Mouse (Mus musculus): Measurements from ENCODE around the gene Gstm2. TPM values are rescaled to one million over a fixed set of nuclear protein-coding genes. Genes with fewer than 3 reads are reported as not detected.
"Not testable (repeated sequence)": the region's sequence is repeated elsewhere in the genome, so short reads cannot be mapped to it uniquely, and the experiment has no call there.

The Gstm2 gene
- polyA plus RNA-seq, 2 experiments: 51.0 to 61.0 TPM

DNA sequence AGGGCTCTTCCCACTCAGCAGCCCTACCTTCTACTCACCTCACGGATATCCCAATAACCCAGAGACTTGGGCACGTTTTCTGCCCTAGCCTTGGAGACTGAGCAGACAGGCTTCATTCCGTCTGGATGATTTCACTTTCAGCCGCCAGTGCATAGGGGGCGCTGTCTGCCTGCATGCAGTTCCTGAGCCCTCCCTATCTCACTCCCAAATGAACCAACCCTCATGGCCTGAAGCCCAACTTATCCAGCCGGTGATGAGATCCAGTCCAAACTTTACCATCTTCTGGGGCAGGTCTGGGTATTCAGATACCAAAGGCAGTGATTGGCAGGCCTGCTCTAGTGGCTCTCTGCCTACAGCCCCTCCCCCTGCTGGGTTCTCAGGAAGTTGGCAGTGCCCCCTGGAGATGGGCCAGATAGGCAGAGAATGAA, 32.9 kb downstream of the Gstm2 start:
- Histone ChIP-seq H3K36me3 (ENCODE audit: control insufficient read depth, insufficient read depth, low read length) (no peaks in the 10 kb centered on the region), H3K4me3 (replicated peaks; ENCODE audit: low read length) (no peak overlapping the region), H3K4me1 (ENCODE audit: control insufficient read depth, insufficient read depth, low read length) (no peaks in the 10 kb centered on the region), H3K27me3 (ENCODE audit: control insufficient read depth, insufficient read depth, low read length) (no peaks in the 10 kb centered on the region), H3K9ac (ENCODE audit: low read depth, low read length, severe bottlenecking) (no peak overlapping the region), H3K27ac (replicated peaks; ENCODE audit: low read depth, low read length) (no peak overlapping the region), H3K4me2 (replicated peaks; ENCODE audit: low read depth, low read length, severe bottlenecking) (no peak overlapping the region), H3K9me3 (ENCODE audit: control insufficient read depth, low read length) (no peaks in the 10 kb centered on the region)
- no peak for DNase-seq (ENCODE audit: low spot score)
- TF ChIP-seq POLR2A (IDR thresholded peaks at IDR 0.05; ENCODE audit: borderline replicate concordance, extremely low read depth, insufficient read depth, insufficient read length): no peak
- ATAC-seq (ENCODE audit: low FRiP score, low read depth): no peak
- 26% methylated on average over 6 of the region's 6 CpGs for WGBS

DNA sequence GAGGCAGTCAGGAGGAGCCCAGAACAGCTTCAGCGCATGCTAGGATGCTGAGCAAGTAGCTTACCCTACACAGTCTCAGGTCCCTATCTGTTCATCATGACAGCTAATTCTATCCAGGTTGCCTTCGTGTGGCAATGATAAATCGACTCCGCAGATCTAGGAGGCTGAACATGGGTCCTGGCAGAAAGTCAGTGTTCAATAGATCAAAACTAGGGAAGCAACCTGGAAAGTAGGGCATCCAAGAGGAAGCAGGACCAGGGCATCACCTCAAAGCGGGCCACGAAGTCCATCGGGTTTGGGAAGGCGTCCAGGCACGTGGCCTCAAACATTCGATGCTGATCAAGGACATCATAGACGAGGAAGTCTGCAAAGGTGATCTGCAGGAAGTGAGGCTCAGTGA, 35.7 kb downstream of the Gstm2 start:
- ATAC-seq (ENCODE audit: low FRiP score, low read depth): no peak
- Histone ChIP-seq H3K9me3 (ENCODE audit: control insufficient read depth, low read length) (no peaks in the 10 kb centered on the region), H3K9ac (ENCODE audit: low read depth, low read length, severe bottlenecking) (no peak overlapping the region), H3K27ac (replicated peaks; ENCODE audit: low read depth, low read length) (no peak overlapping the region), H3K27me3 (ENCODE audit: control insufficient read depth, insufficient read depth, low read length) (no peaks in the 10 kb centered on the region), H3K36me3 (ENCODE audit: control insufficient read depth, insufficient read depth, low read length) (no peaks in the 10 kb centered on the region), H3K4me3 (replicated peaks; ENCODE audit: low read length) (no peak overlapping the region), H3K4me1 (ENCODE audit: control insufficient read depth, insufficient read depth, low read length) (no peaks in the 10 kb centered on the region), H3K4me2 (replicated peaks; ENCODE audit: low read depth, low read length, severe bottlenecking) (no peak overlapping the region)
- DNase-seq (ENCODE audit: low spot score): no peak
- TF ChIP-seq POLR2A (IDR thresholded peaks at IDR 0.05; ENCODE audit: borderline replicate concordance, extremely low read depth, insufficient read depth, insufficient read length): no peak
- 85% methylated on average over 11 of the region's 11 CpGs for WGBS

DNA sequence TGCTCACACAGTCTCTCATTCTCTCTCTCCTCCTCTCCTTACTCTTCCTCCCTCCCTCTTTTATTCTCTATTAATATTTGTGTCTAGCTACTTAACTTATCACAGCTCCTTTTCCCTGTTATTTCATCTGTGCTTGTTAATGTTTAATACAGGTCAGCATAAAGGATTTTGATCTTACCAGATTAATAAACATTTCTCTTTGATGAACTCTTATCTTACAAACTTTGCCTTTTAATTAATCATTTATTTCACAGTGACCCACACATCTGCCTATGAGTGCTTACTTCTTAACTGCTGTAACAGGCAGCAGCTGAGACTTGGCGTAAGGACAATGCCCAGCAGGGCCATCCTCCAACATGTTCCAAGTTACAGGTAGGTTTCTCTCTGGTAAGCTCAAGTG, 36.8 kb downstream of the Gstm2 start:
- ATAC-seq (ENCODE audit: low FRiP score, low read depth); H3K4me1 ChIP-seq (ENCODE audit: control insufficient read depth, insufficient read depth, low read length); H3K36me3 ChIP-seq (ENCODE audit: control insufficient read depth, insufficient read depth, low read length); H3K27ac ChIP-seq (replicated peaks; ENCODE audit: low read depth, low read length); H3K9ac ChIP-seq (ENCODE audit: low read depth, low read length, severe bottlenecking); H3K27me3 ChIP-seq (ENCODE audit: control insufficient read depth, insufficient read depth, low read length); DNase-seq (ENCODE audit: low spot score); H3K4me3 ChIP-seq (replicated peaks; ENCODE audit: low read length); H3K9me3 ChIP-seq (ENCODE audit: control insufficient read depth, low read length); H3K4me2 ChIP-seq (replicated peaks; ENCODE audit: low read depth, low read length, severe bottlenecking): not testable (repeated sequence)
- WGBS: 87% methylated on average over 1 of the region's 1 CpGs

DNA sequence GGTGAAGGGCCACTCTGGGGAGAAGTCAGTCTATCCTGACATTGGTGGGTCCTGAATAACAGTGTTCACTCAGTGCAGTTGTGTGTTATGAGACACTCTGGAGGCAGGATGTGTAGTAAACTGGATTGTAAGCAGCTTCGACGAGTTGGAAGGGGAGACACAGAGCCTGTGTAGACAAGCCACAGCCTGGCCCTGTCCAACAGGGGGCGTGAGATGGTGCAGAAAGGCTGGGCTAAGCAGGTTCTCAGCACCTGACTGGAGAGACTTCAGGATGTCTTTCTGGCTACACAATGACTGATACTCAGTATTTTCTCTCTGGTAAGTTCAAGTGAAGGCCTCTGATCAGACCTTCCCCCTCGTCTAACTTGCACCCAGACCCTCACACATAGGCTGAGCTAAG, 40.5 kb downstream of the Gstm2 start:
- TF ChIP-seq POLR2A (IDR thresholded peaks at IDR 0.05; ENCODE audit: borderline replicate concordance, extremely low read depth, insufficient read depth, insufficient read length): no peak
- DNase-seq (ENCODE audit: low spot score) (no peak), ATAC-seq (ENCODE audit: low FRiP score, low read depth) (no peak)
- H3K4me2 ChIP-seq (replicated peaks; ENCODE audit: low read depth, low read length, severe bottlenecking): no peak overlapping the region
- H3K9me3 ChIP-seq (ENCODE audit: control insufficient read depth, low read length): no peaks in the 10 kb centered on the region
- H3K4me3 ChIP-seq (replicated peaks; ENCODE audit: low read length): no peak overlapping the region
- no peak overlapping the region for H3K27ac ChIP-seq (replicated peaks; ENCODE audit: low read depth, low read length)
- 49% methylated on average over 4 of the region's 4 CpGs for WGBS
- H3K27me3 ChIP-seq (ENCODE audit: control insufficient read depth, insufficient read depth, low read length): no peaks in the 10 kb centered on the region
- H3K4me1 ChIP-seq (ENCODE audit: control insufficient read depth, insufficient read depth, low read length): peaks cover 5% of the 10 kb centered on the region
- H3K9ac ChIP-seq (ENCODE audit: low read depth, low read length, severe bottlenecking): no peak overlapping the region
- no peaks in the 10 kb centered on the region for H3K36me3 ChIP-seq (ENCODE audit: control insufficient read depth, insufficient read depth, low read length)

DNA sequence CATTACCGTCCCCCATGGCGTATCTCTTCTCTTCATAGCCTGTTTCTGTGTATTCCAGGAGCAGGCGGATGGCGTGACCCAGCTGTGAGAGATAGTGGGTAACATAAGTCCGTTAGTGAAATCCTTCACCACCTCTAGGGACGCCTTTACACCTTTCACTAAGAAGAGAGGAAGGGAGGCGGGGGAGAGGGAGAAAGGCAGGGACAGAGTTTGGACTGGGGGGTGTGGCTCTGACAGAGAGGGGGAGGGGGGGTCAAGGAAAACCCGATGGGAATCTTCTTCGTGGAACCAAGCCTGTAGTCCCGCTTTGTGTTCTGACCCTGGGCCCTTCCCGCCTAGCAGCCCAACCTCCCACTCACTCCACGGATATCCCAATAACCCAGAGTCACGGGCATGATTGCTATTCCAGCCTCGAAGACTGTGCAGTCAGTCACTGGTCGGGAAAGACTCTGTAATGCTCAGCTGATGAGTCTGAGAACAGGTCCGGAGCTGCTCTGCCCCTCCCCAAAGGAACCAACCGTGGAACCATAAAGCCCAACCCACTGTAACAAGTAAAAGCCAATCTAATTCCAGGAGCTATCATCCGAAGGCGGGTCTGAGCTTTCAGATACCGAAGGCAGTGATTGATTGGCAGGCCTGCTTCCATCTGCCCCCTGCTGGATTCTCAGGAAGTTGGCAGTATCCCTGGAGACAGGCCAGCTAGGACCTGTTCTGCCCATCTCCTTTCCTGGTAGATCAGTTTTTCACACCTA, 42.8 kb downstream of the Gstm2 start, which contains the start of gene Gstm6:
Gene Gstm6 (minus strand): TSS at position 511 of the 752 bp plus-strand sequence.
- Histone ChIP-seq H3K4me3 (replicated peaks; ENCODE audit: low read length) (peak within 1 kb of the TSS; percentile 31), H3K27ac (replicated peaks; ENCODE audit: low read depth, low read length) (no peak within 1 kb of the TSS), H3K36me3 (ENCODE audit: control insufficient read depth, insufficient read depth, low read length) (no peaks in the 10 kb centered on the region), H3K27me3 (ENCODE audit: control insufficient read depth, insufficient read depth, low read length) (no peaks in the 10 kb centered on the region), H3K4me2 (replicated peaks; ENCODE audit: low read depth, low read length, severe bottlenecking) (peak within 1 kb of the TSS; percentile 46), H3K9ac (ENCODE audit: low read depth, low read length, severe bottlenecking) (0 out of 2 replicates have a peak within 1 kb of the TSS, but pooled peaks have one; percentile 21), H3K9me3 (ENCODE audit: control insufficient read depth, low read length) (no peaks in the 10 kb centered on the region), H3K4me1 (ENCODE audit: control insufficient read depth, insufficient read depth, low read length) (peaks cover 5% of the 10 kb centered on the region)
- no peak for TF ChIP-seq POLR2A (IDR thresholded peaks at IDR 0.05; ENCODE audit: borderline replicate concordance, extremely low read depth, insufficient read depth, insufficient read length)
- 12% methylated on average over 20 of the region's 20 CpGs for WGBS
- DNase-seq (ENCODE audit: low spot score): peak; percentile 65
- ATAC-seq (ENCODE audit: low FRiP score, low read depth): peak; percentile 78

Measured in limb, embryonic 14.5 days (tissue).